Mouse (Mus musculus) kidney, adult 2 months (tissue): ENCODE data around the gene Hemk1.

Experiments used
- CTCF ChIP-seq: fragments of 200-500 bp; conservative IDR thresholded peaks from 2 replicates; pipeline ENCODE4 v1.5.1; 2011; ENCODE audit warnings: low read depth, mild to moderate bottlenecking, control low read depth, low read length, moderate library complexity, mixed read lengths; ENCODE audit not compliant: insufficient read depth, insufficient read length
- POLR2A ChIP-seq: fragments of 200-500 bp; IDR thresholded peaks from one replicate; pipeline ENCODE4 v1.6.1; 2011; ENCODE audit warnings: low read depth, low read length, control low read depth

- TF ChIP-seq CTCF (no peak), POLR2A (no peak)
These were observed 33.8 kb downstream of the Hemk1 start for GRCm38 (mm10) chr9:107304383-107304782.
